Mouse (Mus musculus): ENCODE measurements at regions not wholly inside any gene's neighbourhood (a gene's known extent, or its start where the extent isn't known, plus 50 kb on each side); places are given as distances from the start of the nearest gene placed in this dataset.

DNA sequence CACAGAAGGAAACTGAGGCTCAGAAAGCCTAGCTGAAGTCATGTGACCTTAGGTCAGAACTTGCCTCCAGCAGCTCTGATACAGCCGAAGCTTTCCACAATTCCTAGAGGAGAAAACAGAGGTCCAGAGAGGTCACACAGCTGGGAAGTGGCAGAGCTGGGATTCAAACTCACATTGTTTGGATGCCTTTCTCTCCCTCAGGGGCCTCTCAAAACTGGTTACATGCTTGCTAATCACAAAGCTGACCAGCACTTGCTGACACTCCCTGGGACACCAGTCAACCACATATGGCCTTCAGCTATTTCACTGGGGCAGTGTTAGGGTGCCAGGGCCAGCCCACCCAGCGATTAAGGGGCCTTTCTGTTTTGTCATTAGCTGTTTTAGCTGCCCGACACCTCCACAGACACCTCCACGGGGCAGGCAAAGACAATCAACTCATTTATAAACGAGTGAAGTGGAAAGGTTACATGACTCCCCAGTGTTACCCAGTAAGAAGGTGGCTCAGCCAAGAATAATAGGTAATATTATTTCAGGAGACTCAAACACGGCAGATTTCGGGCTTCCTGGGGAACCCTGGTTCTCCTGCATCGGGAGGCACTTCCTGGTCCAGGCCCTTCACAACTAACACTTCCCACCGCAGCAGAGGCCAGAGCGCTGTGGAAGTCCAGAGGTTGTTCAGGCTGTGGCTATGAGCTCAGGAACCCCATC, 71.4 kb downstream of the 2410131K14Rik start:
- no peak for DNase-seq (ENCODE audit: low spot score in 2 of 2)

DNA sequence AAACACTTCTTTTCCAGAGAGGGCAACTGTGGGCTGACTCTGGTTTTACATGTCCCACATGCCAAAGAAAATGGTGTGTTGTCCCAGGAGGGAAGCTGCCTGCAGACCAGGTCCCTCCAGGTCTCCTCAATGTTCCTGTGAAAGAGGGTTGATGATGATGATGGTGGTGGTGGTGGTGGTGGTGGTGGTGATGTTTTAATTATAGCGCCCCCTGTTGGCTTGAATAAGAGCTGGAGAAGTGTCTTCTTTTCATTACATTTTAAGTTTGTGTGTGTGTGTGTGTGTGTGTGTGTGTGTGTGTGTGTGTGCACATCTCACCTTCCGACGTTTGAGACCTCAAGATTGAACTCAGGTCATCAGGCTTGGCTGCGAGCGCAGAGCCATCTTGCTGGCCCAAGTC, 73.0 kb downstream of the 2410131K14Rik start:
- no peak for DNase-seq (ENCODE audit: low spot score in 2 of 2)

DNA sequence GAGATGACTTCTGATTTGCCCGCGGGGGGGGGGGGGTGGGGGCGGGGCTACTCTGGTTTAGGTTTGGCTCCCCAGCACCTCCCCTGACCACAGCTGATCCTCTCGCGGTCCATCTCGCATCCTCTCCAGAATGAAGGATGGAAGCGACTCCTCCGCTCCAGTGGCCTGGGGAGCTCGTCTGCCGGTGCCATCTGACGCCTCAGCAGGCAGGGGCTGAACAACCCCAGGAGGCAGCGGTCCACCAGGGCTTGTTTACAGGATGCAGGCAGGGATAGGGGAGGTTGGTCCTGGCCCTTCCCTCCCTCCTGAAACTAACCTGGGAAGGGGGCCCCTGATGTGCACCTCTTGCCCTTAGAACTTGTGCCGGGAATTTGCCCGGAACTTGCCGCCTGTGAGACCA, 73.9 kb downstream of the 2410131K14Rik start:
- no peak for DNase-seq (ENCODE audit: low spot score in 2 of 2)

DNA sequence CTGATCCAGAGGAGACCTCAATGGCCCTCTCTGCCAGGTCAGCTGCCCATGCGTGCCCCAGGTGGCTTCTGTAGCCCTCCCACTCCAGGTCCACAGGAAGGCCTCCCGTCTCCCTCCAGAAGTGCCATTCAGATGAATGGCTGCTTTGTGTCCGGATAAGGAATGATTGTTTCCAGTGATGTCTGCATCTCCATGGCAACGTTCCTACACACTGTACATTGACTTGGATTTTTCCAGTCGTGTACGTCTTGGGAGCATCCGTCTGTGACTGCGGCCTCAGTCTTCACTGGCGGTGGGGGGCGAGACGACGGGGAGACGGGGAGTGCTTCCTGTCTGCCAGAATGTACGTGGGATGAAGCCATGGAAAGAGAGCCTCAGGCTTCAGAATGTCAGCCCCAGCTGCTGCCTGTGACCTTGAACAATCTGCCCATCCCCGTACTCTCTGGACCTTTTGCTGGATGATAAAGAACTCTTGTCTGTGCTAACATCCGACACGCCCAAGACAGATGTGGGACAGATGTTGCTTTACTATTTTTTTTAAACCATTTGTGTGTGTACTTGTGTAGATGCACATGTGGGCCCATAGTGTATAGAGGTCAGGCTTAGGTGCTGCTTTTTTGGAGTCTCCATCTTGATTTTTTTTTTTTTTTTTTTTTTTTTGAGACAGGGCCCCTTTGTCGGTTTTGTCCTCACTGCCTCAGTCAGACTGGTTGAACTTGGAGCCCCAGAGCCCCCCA, 76.9 kb downstream of the 2410131K14Rik start:
- no peak for DNase-seq (ENCODE audit: low spot score in 2 of 2)

DNA sequence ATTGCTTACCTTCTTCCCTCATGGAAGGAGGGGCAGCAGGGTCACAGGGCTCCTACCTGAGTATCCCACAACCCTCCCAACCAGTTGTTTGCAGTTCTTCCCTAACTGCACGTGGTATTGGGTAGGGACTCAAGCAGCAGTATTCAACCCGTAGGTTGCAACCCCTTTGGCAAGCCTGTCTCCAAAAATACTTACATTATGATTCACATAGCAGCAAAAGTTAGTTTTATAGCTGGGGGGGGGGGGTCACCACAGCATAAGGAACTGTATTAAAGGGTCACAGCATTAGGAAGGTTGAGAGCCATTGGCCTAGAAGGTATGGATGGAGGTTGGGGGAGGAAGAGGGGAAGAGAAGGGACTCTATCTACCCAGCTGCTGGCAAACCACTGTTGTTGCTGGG, 78.1 kb downstream of the 2410131K14Rik start:
- no peak for DNase-seq (ENCODE audit: low spot score in 2 of 2)

DNA sequence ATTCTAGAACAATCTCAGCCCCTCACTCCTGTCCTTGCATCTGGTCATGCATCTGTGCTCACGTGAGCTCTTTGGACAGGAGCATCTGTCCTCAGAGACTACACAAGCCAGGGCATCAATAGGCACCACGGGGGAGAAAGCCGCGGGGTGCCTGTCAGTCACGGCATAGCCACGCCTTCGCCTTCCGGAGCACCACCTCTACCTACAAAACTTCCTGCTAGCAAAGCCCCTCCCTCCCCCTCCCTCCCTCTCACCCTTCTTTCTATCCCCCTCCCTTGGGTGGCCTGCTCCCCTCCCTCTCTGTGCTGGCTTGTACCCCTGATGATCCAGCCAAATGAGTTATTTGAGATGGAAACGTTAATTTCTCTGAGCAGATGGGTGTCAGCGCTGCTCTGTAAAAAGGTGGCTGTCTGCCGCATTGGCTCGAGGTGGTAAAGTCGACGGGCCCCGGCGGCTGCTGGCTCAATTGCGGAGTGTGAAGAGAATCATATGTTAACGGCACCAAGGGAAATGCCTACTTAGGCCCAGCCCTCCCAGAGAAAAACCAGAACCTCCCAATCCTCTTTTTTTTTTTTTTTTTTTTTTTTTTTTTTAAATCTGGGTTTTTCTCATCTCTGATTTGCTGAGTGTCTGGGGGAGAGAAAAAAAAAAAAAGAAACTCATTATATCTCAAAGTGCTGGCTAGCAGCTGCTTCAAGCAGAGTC, 82.0 kb downstream of the 2410131K14Rik start:
- peak in 1 of 2 experiments; percentile 25 for DNase-seq (ENCODE audit: low spot score in 2 of 2)

DNA sequence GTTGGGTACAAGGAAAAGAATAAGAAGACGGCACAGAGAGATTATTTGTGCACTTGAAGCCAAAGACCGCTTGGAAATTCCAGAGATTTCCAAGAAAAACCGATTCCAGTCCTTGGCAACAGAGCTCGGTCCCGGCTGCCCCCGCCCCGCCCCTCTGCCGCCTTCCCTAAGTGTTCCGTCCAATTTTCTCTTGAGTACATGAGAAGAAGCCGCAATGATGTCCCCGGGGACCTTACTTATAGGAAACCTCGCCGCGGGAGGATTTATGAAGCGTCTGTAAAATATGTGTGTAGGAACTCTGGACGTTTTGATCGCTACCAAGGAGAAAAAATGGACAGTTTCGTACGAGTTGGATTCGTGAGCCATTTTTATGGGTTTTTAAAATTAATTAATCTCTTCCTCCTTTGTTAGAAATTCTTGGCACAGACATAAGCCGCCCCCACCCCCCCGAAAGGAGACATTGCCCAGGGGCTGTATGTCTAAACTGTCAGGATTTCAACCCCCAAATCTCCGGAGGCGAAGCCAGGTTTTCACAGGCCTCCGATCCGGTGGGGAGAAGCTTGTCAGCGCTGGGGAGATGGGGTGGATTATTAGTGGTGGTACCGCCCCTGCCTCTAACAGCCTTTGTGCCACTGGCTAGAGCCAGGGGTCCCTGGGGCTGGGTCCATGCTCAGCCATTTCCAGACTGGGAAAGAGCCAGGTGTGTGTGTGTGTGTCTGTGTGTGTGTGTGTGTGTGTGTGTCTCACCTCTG, 83.1 kb downstream of the 2410131K14Rik start:
- no peak for DNase-seq (ENCODE audit: low spot score in 2 of 2)

DNA sequence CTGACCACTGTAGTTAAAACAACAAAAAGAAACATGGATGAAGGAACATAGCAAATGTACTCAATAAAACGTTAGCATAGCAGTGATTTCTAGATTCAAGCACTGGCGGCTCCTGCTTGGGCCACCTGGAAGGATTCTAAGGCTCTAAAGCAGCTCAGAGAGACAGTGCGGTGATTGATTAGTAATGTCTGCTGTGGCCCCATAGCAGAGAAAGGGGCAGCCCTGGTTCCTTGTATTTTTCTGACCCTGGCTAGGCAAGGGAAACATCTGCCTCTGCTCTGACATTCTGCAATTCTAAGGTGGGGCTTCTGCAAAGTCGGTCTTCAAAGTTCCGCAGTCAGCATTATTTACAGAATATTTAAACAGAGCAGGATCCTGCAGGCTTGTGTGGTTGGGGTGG, 84.1 kb downstream of the 2410131K14Rik start:
- no peak for DNase-seq (ENCODE audit: low spot score in 2 of 2)

DNA sequence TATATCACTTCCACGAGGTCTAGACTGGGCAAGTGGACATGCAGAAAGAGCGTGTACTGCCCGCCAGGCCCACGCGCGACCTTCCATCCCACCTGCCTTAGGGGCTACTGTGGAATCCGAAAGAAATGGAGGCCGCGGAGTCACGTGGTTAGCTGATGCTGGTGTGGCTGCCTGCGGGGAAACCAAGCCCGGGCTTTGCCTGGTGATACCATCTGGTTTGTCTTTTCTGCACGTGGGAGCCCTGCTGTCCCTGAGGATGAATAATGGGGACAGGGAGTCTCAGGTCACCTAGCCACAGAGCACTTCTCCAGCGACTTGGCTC, 86.2 kb downstream of the 2410131K14Rik start:
- DNase-seq (ENCODE audit: low spot score in 2 of 2): no peak

DNA sequence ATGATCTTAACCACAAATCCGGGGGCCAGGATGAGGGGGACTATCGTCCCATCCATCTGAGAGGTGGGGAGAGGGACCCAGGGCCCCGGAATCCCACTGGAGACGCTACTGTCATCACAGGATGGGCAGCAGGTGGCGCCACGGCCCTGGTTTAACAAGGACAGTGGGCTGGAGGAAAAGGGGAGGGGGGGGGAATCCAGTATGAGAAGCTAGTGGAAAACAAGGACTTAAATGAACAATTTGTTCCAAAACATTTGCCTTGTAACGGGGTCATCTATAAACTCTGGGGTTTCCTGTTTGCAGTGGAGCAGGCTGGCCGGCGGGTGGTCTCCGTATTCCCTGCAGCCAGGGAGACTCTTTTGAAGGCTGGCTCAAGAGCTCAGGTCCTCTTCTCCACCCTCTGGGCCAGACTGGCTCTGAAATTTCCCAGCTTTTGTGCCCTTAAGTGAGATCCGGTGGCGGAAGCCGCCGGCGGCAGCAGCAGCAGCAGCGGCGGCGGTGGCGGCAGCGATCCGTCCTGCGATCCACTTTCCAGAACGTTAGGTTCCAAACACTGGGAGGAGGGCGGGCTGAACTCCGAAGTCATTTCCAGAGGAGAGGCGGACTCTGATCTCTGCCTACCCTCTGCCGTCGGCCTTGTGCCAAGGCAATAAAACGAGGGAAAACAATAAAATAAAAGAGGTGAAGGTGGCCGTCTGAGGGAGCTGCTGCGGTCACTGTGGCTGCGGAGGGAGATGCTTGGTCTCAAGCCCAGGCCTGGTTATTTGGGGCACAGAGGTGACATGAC, 86.8 kb downstream of the 2410131K14Rik start:
- peak; percentile 60 to 64 for DNase-seq (ENCODE audit: low spot score in 2 of 2)

DNA sequence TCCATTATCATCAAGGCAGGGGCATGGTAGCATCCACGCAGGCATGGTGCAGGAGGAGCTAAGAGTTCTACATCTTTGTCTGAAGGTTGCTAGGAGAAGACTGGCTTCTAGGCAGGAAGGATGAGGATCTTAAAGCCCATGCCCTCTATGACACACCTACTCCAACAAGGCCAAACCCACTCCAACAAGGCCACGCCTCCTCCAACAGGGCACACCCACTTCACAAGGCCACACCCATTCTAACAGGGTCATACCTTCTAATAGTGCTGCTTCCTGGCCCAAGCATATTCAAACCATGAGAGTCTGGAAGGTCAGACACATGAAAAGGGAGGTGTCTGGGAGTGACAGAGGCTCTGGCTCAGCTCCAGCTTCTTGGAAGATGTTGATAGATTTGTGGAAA, 89.0 kb downstream of the 2410131K14Rik start:
- DNase-seq (ENCODE audit: low spot score in 2 of 2): no peak

- no peak for DNase-seq (ENCODE audit: low spot score in 2 of 2)
These were observed 93.2 kb downstream of the 2410131K14Rik start for GRCm38 (mm10) chr5:118338186-118338585.

DNA sequence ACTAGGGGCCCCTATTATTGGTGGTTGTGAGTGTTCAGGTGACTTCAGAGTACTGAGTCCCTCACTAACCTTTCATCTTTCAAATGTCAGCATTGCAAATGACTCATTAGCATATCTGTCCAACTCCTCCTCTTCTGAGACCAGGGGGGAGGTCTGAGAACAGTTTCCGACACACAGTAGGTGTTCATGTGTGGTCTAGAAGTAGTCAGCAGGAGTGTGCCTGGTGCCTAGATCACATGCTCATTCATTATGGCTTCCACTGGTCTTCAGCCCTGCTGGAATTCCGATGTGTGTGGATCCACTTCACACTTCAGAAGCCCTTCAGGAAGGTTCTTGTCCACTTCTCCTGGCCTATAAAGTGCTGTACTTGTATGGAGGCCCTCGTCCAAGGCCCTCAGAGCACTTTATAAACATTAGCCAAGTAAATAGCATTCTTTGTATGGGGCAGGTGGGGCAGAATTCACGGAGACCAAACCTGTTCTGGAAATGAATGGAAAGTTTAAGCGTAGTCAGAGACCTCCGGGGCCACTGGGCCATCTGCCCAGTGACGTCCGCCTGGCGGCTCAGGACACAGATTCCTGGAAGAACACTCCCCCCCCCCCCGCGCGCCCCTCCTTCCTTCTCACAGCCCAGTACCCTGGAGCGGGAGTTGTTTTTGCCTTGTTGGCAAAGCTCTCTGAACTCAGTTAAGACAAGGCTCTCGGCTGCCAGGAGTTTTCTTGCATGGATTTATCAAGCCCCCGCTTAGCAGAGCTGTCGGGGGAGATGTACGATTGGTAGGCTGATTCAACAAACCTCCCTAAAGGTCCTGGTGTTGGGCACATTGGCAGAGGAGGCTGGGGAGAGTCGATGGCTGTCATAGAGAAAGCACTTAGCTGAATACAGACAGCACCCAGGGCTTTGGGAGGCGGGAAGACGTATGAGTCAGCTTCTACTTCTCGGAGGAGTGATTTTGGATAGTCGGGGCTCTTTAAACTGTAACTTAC, 94.9 kb downstream of the 2410131K14Rik start:
- peak in 1 of 2 experiments; percentile 50 for DNase-seq (ENCODE audit: low spot score in 2 of 2)

DNA sequence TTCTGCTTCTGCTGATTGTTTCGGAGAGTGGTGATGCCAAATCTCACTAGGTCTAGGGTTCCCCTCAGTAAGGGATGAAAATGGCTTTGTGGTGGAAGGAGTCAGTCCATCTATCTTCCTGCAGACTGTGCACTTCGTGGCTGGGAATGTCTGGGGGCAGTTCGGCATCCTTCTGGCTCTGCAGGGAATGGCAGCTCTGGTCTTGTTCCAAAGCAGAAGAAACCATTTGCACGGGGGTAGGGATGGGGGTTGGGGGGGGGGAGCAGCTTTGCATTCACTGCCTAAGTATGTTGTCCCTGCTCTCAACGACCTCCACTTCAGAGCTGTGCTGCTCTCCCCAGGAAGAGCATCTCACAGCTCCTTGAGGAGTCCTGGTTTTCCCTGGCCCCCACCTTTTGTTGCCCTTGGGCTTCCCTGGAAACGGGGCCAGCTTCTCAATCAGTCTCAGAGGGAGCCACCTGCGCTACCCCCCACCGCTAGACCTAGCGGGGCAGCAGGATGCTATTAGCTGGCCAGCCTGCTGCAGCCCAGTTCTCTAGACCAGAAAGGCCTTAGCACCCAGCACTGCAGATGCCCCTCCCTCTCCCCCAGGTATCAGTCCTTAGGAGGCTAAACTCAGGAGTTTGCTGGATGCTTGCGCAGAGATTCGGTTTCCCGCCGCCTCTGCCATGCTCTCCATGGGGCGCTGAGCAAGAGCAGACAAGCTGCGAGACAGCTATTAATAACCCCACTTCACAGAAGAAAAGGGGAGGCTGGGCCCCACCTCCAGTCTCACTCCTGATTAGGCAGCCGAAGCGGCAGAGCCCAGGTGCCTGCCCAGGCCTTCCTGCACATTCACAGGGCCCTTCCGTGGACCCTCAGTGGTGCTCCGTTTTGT, 98.7 kb downstream of the 2410131K14Rik start:
- no peak for DNase-seq (ENCODE audit: low spot score in 2 of 2)

DNA sequence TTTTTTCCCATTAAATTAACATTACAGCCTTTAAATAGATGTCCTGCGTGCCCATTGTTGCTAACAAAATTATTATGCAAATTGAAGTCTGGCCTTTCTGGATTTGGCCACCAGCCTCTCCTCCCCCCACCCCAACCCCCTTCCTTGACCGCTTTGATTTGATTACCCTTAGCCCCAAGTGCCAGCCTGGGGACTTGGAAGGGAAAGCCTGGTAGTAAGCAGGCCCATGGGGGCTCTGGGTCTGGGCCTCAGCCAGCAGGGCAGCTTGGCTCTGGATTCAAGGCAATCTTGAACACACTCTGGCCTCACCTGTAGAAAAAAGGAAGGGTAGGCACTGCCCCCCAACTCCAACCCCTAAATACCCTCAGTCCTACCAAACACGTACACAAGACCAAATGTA, 100.2 kb downstream of the 2410131K14Rik start:
- DNase-seq (ENCODE audit: low spot score in 2 of 2): no peak

DNA sequence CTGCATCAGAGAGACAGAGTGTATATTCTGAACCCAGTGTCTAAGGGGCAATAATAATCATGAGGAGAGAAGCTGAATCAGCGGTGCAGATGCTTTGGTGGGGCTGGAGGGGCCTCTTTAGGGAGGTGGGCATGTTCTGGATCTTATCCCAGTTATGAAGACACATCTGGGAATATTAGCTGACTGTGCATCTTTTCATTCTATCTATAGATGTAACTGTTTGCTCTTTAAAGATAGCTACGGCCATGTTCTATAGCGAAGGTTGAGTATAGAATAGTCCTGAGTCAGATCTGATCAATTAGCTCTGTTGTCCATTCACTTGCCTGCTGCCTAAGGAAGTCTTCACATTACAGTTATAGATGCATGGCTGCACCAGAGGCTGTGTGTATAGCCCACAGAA, 104.0 kb downstream of the 2410131K14Rik start:
- no peak for DNase-seq (ENCODE audit: low spot score in 2 of 2)

DNA sequence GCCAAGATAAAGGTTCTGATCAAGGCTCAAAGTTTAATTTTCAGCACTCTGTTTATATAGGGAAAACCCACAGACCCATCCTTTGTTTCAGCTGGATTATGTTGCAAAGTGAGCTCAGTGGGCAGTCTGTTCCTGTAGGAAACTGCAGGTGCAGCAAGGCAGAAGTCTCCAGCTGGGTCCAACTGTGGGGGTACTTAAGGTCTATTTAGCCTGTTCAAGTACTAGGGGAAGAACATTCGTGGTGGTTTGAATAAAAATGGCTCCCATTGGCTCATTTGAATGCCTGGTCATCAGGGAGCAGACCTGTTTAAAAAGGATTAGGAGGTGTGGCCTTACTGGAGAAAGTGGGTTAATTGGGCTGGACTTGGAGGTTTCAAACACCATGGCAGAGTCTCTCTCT, 106.3 kb downstream of the 2410131K14Rik start:
- no peak for DNase-seq (ENCODE audit: low spot score in 2 of 2)

DNA sequence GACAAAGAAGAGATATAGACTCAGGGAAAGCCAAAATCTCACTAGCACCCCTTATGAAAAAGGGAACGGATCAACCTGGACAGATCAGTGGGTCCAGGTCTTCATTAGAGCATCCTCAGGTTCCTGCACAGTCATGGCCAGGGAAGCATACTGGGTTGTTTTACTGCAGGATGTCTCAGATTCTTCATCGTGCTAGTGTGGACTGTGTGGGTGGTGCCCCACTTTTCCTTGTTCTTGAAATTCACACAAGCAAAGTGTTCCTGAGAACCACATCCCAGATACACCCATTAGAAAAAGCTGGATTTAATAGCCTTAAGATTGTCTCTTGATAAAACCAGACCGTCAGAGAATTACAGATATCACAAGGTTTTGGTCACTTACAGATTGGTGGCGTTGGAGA, 107.1 kb downstream of the 2410131K14Rik start:
- DNase-seq (ENCODE audit: low spot score in 2 of 2): no peak

DNA sequence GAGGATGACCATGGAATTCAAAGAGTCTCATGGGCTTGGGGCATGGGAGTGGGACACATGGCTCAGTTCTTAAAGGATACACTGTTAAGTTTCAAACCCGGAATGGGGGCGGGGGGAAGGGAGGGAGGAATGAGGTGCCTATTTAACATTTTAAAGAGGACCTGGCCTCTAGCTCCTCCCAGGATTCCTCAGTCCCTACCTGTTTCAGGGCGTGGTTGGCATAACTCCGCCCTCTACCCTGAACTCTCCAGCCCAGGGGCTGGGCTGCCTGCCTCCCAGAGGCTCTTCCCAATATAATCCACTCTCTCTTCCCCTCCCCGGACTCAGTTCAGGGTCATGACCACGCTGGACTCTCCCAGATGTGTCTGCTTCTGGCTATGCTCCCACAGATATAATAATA, 108.0 kb downstream of the 2410131K14Rik start:
- DNase-seq (ENCODE audit: low spot score in 2 of 2): no peak

Data from urinary bladder, adult 18-20 months (tissue).